Comparison of ENCODE assay signal across 9 mouse cellular contexts in genomic region chr17:37083327-37083726, GRCm38 (mm10). TPM values are rescaled to one million over a fixed set of nuclear protein-coding genes. Genes with fewer than 3 reads are reported as not detected.
DNase-seq lines count a peak whose midpoint lies in the region; ATAC-seq and TF ChIP-seq lines count a peak whose summit lies in the region.
"Had no signal": no experiment of that assay in that cellular context is flagged by ENCODE, and none has a peak within 500 bp of the region (broad histone marks: within the 10 kb centered on the region; RNA-seq: fewer than 3 reads in every experiment).

No protein-coding gene starts in this region.

- H3K27me3 ChIP-seq in hindbrain, embryonic 11.5 days (ENCODE audit: control insufficient read depth, insufficient read depth, low read length) = no peaks in the 10 kb centered on the region
- no peaks in the 10 kb centered on the region for H3K27me3 ChIP-seq in limb, embryonic 13.5 days
- H3K27me3 ChIP-seq in midbrain, embryonic 16.5 days (ENCODE audit: control insufficient read depth, insufficient read depth, low read depth, low read length) = no peaks in the 10 kb centered on the region

- 3% methylated on average over 8 of the region's 8 CpGs for WGBS in hindbrain, embryonic 11.5 days
- 3% methylated on average over 8 of the region's 8 CpGs for WGBS in limb, embryonic 13.5 days
- WGBS in midbrain, embryonic 16.5 days = 3% methylated on average over 8 of the region's 8 CpGs

- H3K4me1 ChIP-seq in embryonic fibroblast, embryonic 13.5 days (ENCODE audit: control insufficient read depth, insufficient read depth, low read length) = no peaks in the 10 kb centered on the region
- no peaks in the 10 kb centered on the region for H3K4me1 ChIP-seq in hindbrain, embryonic 11.5 days (replicated peaks; ENCODE audit: control insufficient read depth, insufficient read depth, low read length)
- peaks cover 9% of the 10 kb centered on the region for H3K4me1 ChIP-seq in limb, embryonic 13.5 days
- H3K4me1 ChIP-seq in midbrain, embryonic 16.5 days (ENCODE audit: control insufficient read depth, insufficient read depth, low read length) = peaks cover 16% of the 10 kb centered on the region

- no peak overlapping the region for H3K9ac ChIP-seq in hindbrain, embryonic 11.5 days (ENCODE audit: low read depth, low read length)
- H3K9ac ChIP-seq in limb, embryonic 13.5 days = no peak overlapping the region
- no peak overlapping the region for H3K9ac ChIP-seq in midbrain, embryonic 16.5 days (ENCODE audit: low read depth, low read length)

- DNase-seq in right cerebral cortex, postnatal 14 days = peak; percentile 59
- no peak for DNase-seq in right cerebral cortex, postnatal 36 days (ENCODE audit: low spot score in 2 of 2)
- peak; percentile 46 for DNase-seq in adrenal gland, adult 2 months
- peak; percentile 84 for DNase-seq in hindbrain, embryonic 11.5 days (ENCODE audit: low spot score)
- peak; percentile 64 for DNase-seq in thymus, postnatal 0 days (ENCODE audit: low spot score)

- TF ChIP-seq CTCF in embryonic fibroblast, embryonic 13.5 days (IDR thresholded peaks at IDR 0.05; ENCODE audit: borderline replicate concordance, insufficient read depth, low read length) = 0 out of 2 replicates have a peak, but pooled peaks have one; percentile 23

- no peak overlapping the region for H3K4me3 ChIP-seq in embryonic fibroblast, embryonic 13.5 days (ENCODE audit: insufficient read depth, low read length)
- H3K4me3 ChIP-seq in hindbrain, embryonic 11.5 days (ENCODE audit: low read depth, low read length) = no peak overlapping the region
- H3K4me3 ChIP-seq in limb, embryonic 13.5 days = no peak overlapping the region
- no peak overlapping the region for H3K4me3 ChIP-seq in midbrain, embryonic 16.5 days (ENCODE audit: low read depth, low read length)

- H3K36me3 ChIP-seq in hindbrain, embryonic 11.5 days (ENCODE audit: control insufficient read depth, insufficient read depth, low read length) = no peaks in the 10 kb centered on the region
- no peaks in the 10 kb centered on the region for H3K36me3 ChIP-seq in limb, embryonic 13.5 days
- no peaks in the 10 kb centered on the region for H3K36me3 ChIP-seq in midbrain, embryonic 16.5 days (ENCODE audit: control insufficient read depth, insufficient read depth, low read length)

- TF ChIP-seq POLR2A in embryonic fibroblast, embryonic 13.5 days (IDR thresholded peaks at IDR 0.05; ENCODE audit: low read depth, low read length) = no peak

- no peaks in the 10 kb centered on the region for H3K9me3 ChIP-seq in hindbrain, embryonic 11.5 days (ENCODE audit: control insufficient read depth, low read length)
- no peaks in the 10 kb centered on the region for H3K9me3 ChIP-seq in limb, embryonic 13.5 days
- H3K9me3 ChIP-seq in midbrain, embryonic 16.5 days (replicated peaks; ENCODE audit: control insufficient read depth, low read length, poor library complexity, severe bottlenecking) = no peaks in the 10 kb centered on the region

- peak; percentile 58; the same call in 1 of the 2 replicates for ATAC-seq in hindbrain, embryonic 11.5 days (ENCODE audit: low FRiP score)
- ATAC-seq in limb, embryonic 13.5 days (ENCODE audit: low FRiP score, low read depth) = peak; percentile 34; the same call in 1 of the 2 replicates
- ATAC-seq in midbrain, embryonic 16.5 days = 0 out of 2 replicates have a peak, but pooled peaks have one; percentile 36

- H3K27ac ChIP-seq in embryonic fibroblast, embryonic 13.5 days (ENCODE audit: insufficient read depth, low read length) = no peak overlapping the region
- no peak overlapping the region for H3K27ac ChIP-seq in hindbrain, embryonic 11.5 days (ENCODE audit: low read depth, low read length)
- no peak overlapping the region for H3K27ac ChIP-seq in limb, embryonic 13.5 days
- no peak overlapping the region for H3K27ac ChIP-seq in midbrain, embryonic 16.5 days (ENCODE audit: low read length)

- H3K4me2 ChIP-seq in hindbrain, embryonic 11.5 days (replicated peaks; ENCODE audit: low read depth, low read length) = no peak overlapping the region
- H3K4me2 ChIP-seq in limb, embryonic 13.5 days (replicated peaks) = no peak overlapping the region
- no peak overlapping the region for H3K4me2 ChIP-seq in midbrain, embryonic 16.5 days (ENCODE audit: low read length)

RNA-seq across cellular contexts. Expression of gene Olfr90, which starts 5.0 kb away (rescaled TPM):
- not detected for total RNA-seq in adrenal gland, adult 2 months (2021)
- not detected in 2 replicates for polyA plus RNA-seq in adrenal gland, adult 2 months (2012; rRNA removed)
- polyA plus RNA-seq in embryonic fibroblast, embryonic 13.5 days (2011; ENCODE audit: insufficient read length, low read depth, missing spikeins) = not detected in 2 replicates
- polyA plus RNA-seq in hindbrain, embryonic 11.5 days (2014; fragmentation: Nextera tagmentation; extraction: Ambion mirVana) = 0.06 TPM in 1 of 2 replicates, not detected in the other
- 0.09 TPM in 1 of 2 replicates, not detected in the other for polyA plus RNA-seq in limb, embryonic 13.5 days (2015; fragmentation: Nextera tagmentation; extraction: Ambion mirVana)
- not detected in 2 replicates for polyA plus RNA-seq in midbrain, embryonic 16.5 days (2015; fragmentation: Nextera tagmentation; extraction: Ambion mirVana)
- not detected in 2 replicates for polyA plus RNA-seq in thymus, postnatal 0 days (2015; fragmentation: Nextera tagmentation; extraction: Ambion mirVana)
- total RNA-seq: gastrocnemius, postnatal 4 days had no signal

RNA-seq across cellular contexts. Expression of gene Olfr91, which starts 14.8 kb away (rescaled TPM):
- total RNA-seq in adrenal gland, adult 2 months (2021) = not detected
- not detected in 2 replicates for polyA plus RNA-seq in adrenal gland, adult 2 months (2012; rRNA removed)
- not detected in 2 replicates for polyA plus RNA-seq in embryonic fibroblast, embryonic 13.5 days (2011; ENCODE audit: insufficient read length, low read depth, missing spikeins)
- 0.08 TPM in 1 of 2 replicates, not detected in the other for polyA plus RNA-seq in hindbrain, embryonic 11.5 days (2014; fragmentation: Nextera tagmentation; extraction: Ambion mirVana)
- not detected in 2 replicates for polyA plus RNA-seq in limb, embryonic 13.5 days (2015; fragmentation: Nextera tagmentation; extraction: Ambion mirVana)
- polyA plus RNA-seq in midbrain, embryonic 16.5 days (2015; fragmentation: Nextera tagmentation; extraction: Ambion mirVana) = not detected in 2 replicates
- not detected in 2 replicates for polyA plus RNA-seq in thymus, postnatal 0 days (2015; fragmentation: Nextera tagmentation; extraction: Ambion mirVana)
- total RNA-seq: gastrocnemius, postnatal 4 days had no signal

RNA-seq across cellular contexts. Expression of gene Olfr92, which starts 36.6 kb away (rescaled TPM):
- not detected for total RNA-seq in adrenal gland, adult 2 months (2021)
- polyA plus RNA-seq in adrenal gland, adult 2 months (2012; rRNA removed) = not detected in 2 replicates
- not detected in 2 replicates for polyA plus RNA-seq in embryonic fibroblast, embryonic 13.5 days (2011; ENCODE audit: insufficient read length, low read depth, missing spikeins)
- not detected in 2 replicates for polyA plus RNA-seq in hindbrain, embryonic 11.5 days (2014; fragmentation: Nextera tagmentation; extraction: Ambion mirVana)
- not detected in 2 replicates for polyA plus RNA-seq in limb, embryonic 13.5 days (2015; fragmentation: Nextera tagmentation; extraction: Ambion mirVana)
- polyA plus RNA-seq in midbrain, embryonic 16.5 days (2015; fragmentation: Nextera tagmentation; extraction: Ambion mirVana) = not detected in 2 replicates
- not detected in 2 replicates for polyA plus RNA-seq in thymus, postnatal 0 days (2015; fragmentation: Nextera tagmentation; extraction: Ambion mirVana)
- total RNA-seq: gastrocnemius, postnatal 4 days had no signal

RNA-seq across cellular contexts. Expression of gene Gabbr1, which starts 37.6 kb away (rescaled TPM):
- total RNA-seq in adrenal gland, adult 2 months (2021) = 10 to 100 TPM; 22.5 to 25.7 TPM
- 28.3 and 29.1 TPM in 2 replicates for polyA plus RNA-seq in adrenal gland, adult 2 months (2012; rRNA removed)
- polyA plus RNA-seq in embryonic fibroblast, embryonic 13.5 days (2011; ENCODE audit: insufficient read length, low read depth, missing spikeins) = 49.1 and 56.8 TPM in 2 replicates
- polyA plus RNA-seq in hindbrain, embryonic 11.5 days (2014; fragmentation: Nextera tagmentation; extraction: Ambion mirVana) = 16.8 and 24.8 TPM in 2 replicates
- 13.3 and 15.2 TPM in 2 replicates for polyA plus RNA-seq in limb, embryonic 13.5 days (2015; fragmentation: Nextera tagmentation; extraction: Ambion mirVana)
- 81.7 and 94.9 TPM in 2 replicates for polyA plus RNA-seq in midbrain, embryonic 16.5 days (2015; fragmentation: Nextera tagmentation; extraction: Ambion mirVana)
- polyA plus RNA-seq in thymus, postnatal 0 days (2015; fragmentation: Nextera tagmentation; extraction: Ambion mirVana) = 2.4 and 6.8 TPM in 2 replicates

Comparison
In these comparisons a context has a peak if more than half of its experiments do, and no peak if none do; other contexts are left out.
1. DNase-seq: peak in right cerebral cortex, postnatal 14 days (single experiment), adrenal gland, adult 2 months (single experiment), hindbrain, embryonic 11.5 days (single experiment) and thymus, postnatal 0 days (single experiment); none in right cerebral cortex, postnatal 36 days (0 of 2).
2. Peak in every context shown above with its lines, with median percentiles within 50 percentile points of each other: ATAC-seq.